Mouse (Mus musculus): ENCODE data around the gene Tax1bp3. TPM values are rescaled to one million over a fixed set of nuclear protein-coding genes. Genes with fewer than 3 reads are reported as not detected.
A peak's percentile ranks its signal among the peaks of the same experiment; 100 is the strongest.

The Tax1bp3 gene
- polyA plus RNA-seq, 1 experiment: 85.2 TPM

GRCm38 (mm10) chr11:73168576-73168975 is 8.3 kb upstream of the Tax1bp3 start:
- Histone ChIP-seq H3ac (ENCODE audit: control insufficient read depth, insufficient read length) (no peak overlapping the region), H3K4me2 (ENCODE audit: low read depth) (no peak overlapping the region), H3K4me3 (no peak overlapping the region), H3K27me3 (ENCODE audit: control insufficient read depth, insufficient read depth, insufficient read length) (no peaks in the 10 kb centered on the region), H3K36me3 (ENCODE audit: control insufficient read depth, insufficient read depth) (peaks cover 4% of the 10 kb centered on the region), H3K79me2 (ENCODE audit: control insufficient read depth, insufficient read depth) (peaks cover 5% of the 10 kb centered on the region)
- no peak for TF ChIP-seq USF1 (IDR thresholded peaks at IDR 0.05; ENCODE audit: low read depth)
- TF ChIP-seq MYOD1 (IDR thresholded peaks at IDR 0.05; ENCODE audit: control insufficient read depth in 1 of 3, insufficient read length in 2 of 3, low read depth in 2 of 3): no peak

- no peak overlapping the region for H3K4me2 ChIP-seq (ENCODE audit: low read depth)
- H3K36me3 ChIP-seq (ENCODE audit: control insufficient read depth, insufficient read depth): peaks cover 9% of the 10 kb centered on the region
- no peak overlapping the region for H3ac ChIP-seq (ENCODE audit: control insufficient read depth, insufficient read length)
- H3K4me3 ChIP-seq: no peak overlapping the region
- peaks cover 12% of the 10 kb centered on the region for H3K79me2 ChIP-seq (ENCODE audit: control insufficient read depth, insufficient read depth)
- no peaks in the 10 kb centered on the region for H3K27me3 ChIP-seq (ENCODE audit: control insufficient read depth, insufficient read depth, insufficient read length)
- TF ChIP-seq REST (IDR thresholded peaks at IDR 0.05; ENCODE audit: insufficient read depth, insufficient read length): no peak
- no peak for TF ChIP-seq POLR2A (IDR thresholded peaks at IDR 0.05; ENCODE audit: insufficient read length, low read depth)
- no peak for TF ChIP-seq POLR2AphosphoS2 (IDR thresholded peaks at IDR 0.05; ENCODE audit: insufficient read length, low read depth)
Observed at GRCm38 (mm10) chr11:73169231-73169630, 7.7 kb upstream of the Tax1bp3 start.

- no peak overlapping the region for H3K4me3 ChIP-seq
- peaks cover 9% of the 10 kb centered on the region for H3K36me3 ChIP-seq (ENCODE audit: control insufficient read depth, insufficient read depth)
- TF ChIP-seq E2F4 (IDR thresholded peaks at IDR 0.05; ENCODE audit: insufficient read depth): no peak
- TF ChIP-seq USF1 (IDR thresholded peaks at IDR 0.05; ENCODE audit: low read depth): no peak
- no peak for TF ChIP-seq CEBPB (IDR thresholded peaks at IDR 0.05; ENCODE audit: insufficient read depth, poor library complexity, severe bottlenecking)
- no peak for TF ChIP-seq TCF3 (IDR thresholded peaks at IDR 0.05; ENCODE audit: insufficient read length, low read depth)
- TF ChIP-seq MAX (IDR thresholded peaks at IDR 0.05; ENCODE audit: low read depth): no peak
- no peak for TF ChIP-seq POLR2AphosphoS2 (IDR thresholded peaks at IDR 0.05; ENCODE audit: insufficient read length, low read depth)
- no peak for TF ChIP-seq MYOG (IDR thresholded peaks at IDR 0.05; ENCODE audit: control insufficient read depth in 1 of 3, insufficient read depth in 1 of 3, insufficient read length in 2 of 3, low read depth in 2 of 3)
- TF ChIP-seq REST (IDR thresholded peaks at IDR 0.05; ENCODE audit: insufficient read depth, insufficient read length): no peak
- TF ChIP-seq SRF (IDR thresholded peaks at IDR 0.05; ENCODE audit: control insufficient read depth, insufficient read length, low read depth): no peak
- no peak for TF ChIP-seq TCF12 (IDR thresholded peaks at IDR 0.05; ENCODE audit: insufficient read depth, poor library complexity, severe bottlenecking)
- no peak for TF ChIP-seq POLR2A (IDR thresholded peaks at IDR 0.05; ENCODE audit: insufficient read length, low read depth)
- no peak for TF ChIP-seq MYOD1 (IDR thresholded peaks at IDR 0.05; ENCODE audit: control insufficient read depth in 1 of 3, insufficient read length in 2 of 3, low read depth in 2 of 3)
- H3K79me2 ChIP-seq (ENCODE audit: control insufficient read depth, insufficient read depth): peaks cover 37% of the 10 kb centered on the region
- H3K27me3 ChIP-seq (ENCODE audit: control insufficient read depth, insufficient read depth, insufficient read length): no peaks in the 10 kb centered on the region
- H3K4me2 ChIP-seq (ENCODE audit: low read depth): no peak overlapping the region
- no peak overlapping the region for H3ac ChIP-seq (ENCODE audit: control insufficient read depth, insufficient read length)
Observed at GRCm38 (mm10) chr11:73172186-73172585, 4.7 kb upstream of the Tax1bp3 start.

GRCm38 (mm10) chr11:73175612-73176011 is 1.3 kb upstream of the Tax1bp3 start:
- peaks cover 9% of the 10 kb centered on the region for H3K36me3 ChIP-seq (ENCODE audit: control insufficient read depth, insufficient read depth)
- peak overlapping the region; percentile 98 for H3K4me2 ChIP-seq (ENCODE audit: low read depth)
- no peak for TF ChIP-seq E2F4 (IDR thresholded peaks at IDR 0.05; ENCODE audit: insufficient read depth)
- TF ChIP-seq SRF (IDR thresholded peaks at IDR 0.05; ENCODE audit: control insufficient read depth, insufficient read length, low read depth): no peak
- TF ChIP-seq REST (IDR thresholded peaks at IDR 0.05; ENCODE audit: insufficient read depth, insufficient read length): no peak
- 0 out of 2 replicates have a peak, but pooled peaks have one; percentile 1 for TF ChIP-seq CEBPB (IDR thresholded peaks at IDR 0.05; ENCODE audit: insufficient read depth, poor library complexity, severe bottlenecking)
- TF ChIP-seq TCF12 (IDR thresholded peaks at IDR 0.05; ENCODE audit: insufficient read depth, poor library complexity, severe bottlenecking): no peak
- no peak for TF ChIP-seq POLR2A (IDR thresholded peaks at IDR 0.05; ENCODE audit: insufficient read length, low read depth)

GRCm38 (mm10) chr11:73176186-73176585 is 697 bp upstream of the Tax1bp3 start:
- no peaks in the 10 kb centered on the region for H3K27me3 ChIP-seq (ENCODE audit: control insufficient read depth, insufficient read depth, insufficient read length)
- H3ac ChIP-seq (ENCODE audit: control insufficient read depth, insufficient read length): peak overlapping the region; percentile 92
- TF ChIP-seq POLR2A (IDR thresholded peaks at IDR 0.05; ENCODE audit: insufficient read length, low read depth) (no peak), MYOD1 (IDR thresholded peaks at IDR 0.05; ENCODE audit: control insufficient read depth in 1 of 3, insufficient read length in 2 of 3, low read depth in 2 of 3) (no peak), USF1 (IDR thresholded peaks at IDR 0.05; ENCODE audit: low read depth) (no peak), TCF3 (IDR thresholded peaks at IDR 0.05; ENCODE audit: insufficient read length, low read depth) (no peak), REST (IDR thresholded peaks at IDR 0.05; ENCODE audit: insufficient read depth, insufficient read length) (no peak), CEBPB (IDR thresholded peaks at IDR 0.05; ENCODE audit: insufficient read depth, poor library complexity, severe bottlenecking) (0 out of 2 replicates have a peak, but pooled peaks have one; percentile 0), MYOG (IDR thresholded peaks at IDR 0.05; ENCODE audit: control insufficient read depth in 1 of 3, insufficient read depth in 1 of 3, insufficient read length in 2 of 3, low read depth in 2 of 3) (no peak), E2F4 (IDR thresholded peaks at IDR 0.05; ENCODE audit: insufficient read depth) (no peak)
- peak overlapping the region; percentile 77 for H3K4me3 ChIP-seq
- H3K36me3 ChIP-seq (ENCODE audit: control insufficient read depth, insufficient read depth): peaks cover 9% of the 10 kb centered on the region
- H3K79me2 ChIP-seq (ENCODE audit: control insufficient read depth, insufficient read depth): peaks cover 65% of the 10 kb centered on the region
- peak overlapping the region; percentile 98 for H3K4me2 ChIP-seq (ENCODE audit: low read depth)

More at GRCm38 (mm10) chr11:73175612-73176011, 1.3 kb upstream of the Tax1bp3 start:
- Histone ChIP-seq H3K79me2 (ENCODE audit: control insufficient read depth, insufficient read depth) (peaks cover 65% of the 10 kb centered on the region), H3K27me3 (ENCODE audit: control insufficient read depth, insufficient read depth, insufficient read length) (no peaks in the 10 kb centered on the region), H3K4me3 (peak overlapping the region; percentile 77), H3ac (ENCODE audit: control insufficient read depth, insufficient read length) (no peak overlapping the region)

All from myocyte (in vitro differentiated cells).